13 mouse cellular contexts compared by ENCODE assay signal in genomic region chr17:27296156-27296555, GRCm38 (mm10).
DNase-seq lines count a peak whose midpoint lies in the region.
"Had no signal": no experiment of that assay in that cellular context is flagged by ENCODE, and none has a peak within 500 bp of the region (broad histone marks: within the 10 kb centered on the region; RNA-seq: fewer than 3 reads in every experiment).

No protein-coding gene starts in this region.

- DNase-seq in cerebellum, postnatal 10 days = peak; percentile 50 to 55
- no peak for DNase-seq in cerebellum, adult 9-10 months
- peak; percentile 27 for DNase-seq in kidney, postnatal 10 days
- no peak for DNase-seq in kidney, adult 11 months
- peak; percentile 2 for DNase-seq in ovary, postnatal 36 days (ENCODE audit: low spot score)
- DNase-seq in ovary, adult 18-20 months (ENCODE audit: low spot score) = no peak
- peak; percentile 4 for DNase-seq in thymus, postnatal 4 days
- no peak for DNase-seq in thymus, postnatal 36 days
- DNase-seq: adrenal gland, adult 8-10 months; adrenal gland, postnatal 36 days; B cell, adult 2 months; heart, adult 2 months; heart, postnatal 14 days had no signal

Comparison
In these comparisons a context has a peak if more than half of its experiments do, and no peak if none do; other contexts are left out.
1. DNase-seq: peak in cerebellum, postnatal 10 days (2 of 2), kidney, postnatal 10 days (single experiment), ovary, postnatal 36 days (single experiment) and thymus, postnatal 4 days (single experiment); none in cerebellum, adult 9-10 months (single experiment), kidney, adult 11 months (single experiment), ovary, adult 18-20 months (single experiment) and thymus, postnatal 36 days (0 of 2).